ENCODE assay signal across 8 mouse cellular contexts in genomic region chr11:108030956-108031604, GRCm38 (mm10).
A peak's percentile ranks its signal among the peaks of the same experiment; 100 is the strongest.
DNase-seq lines count a peak whose midpoint lies in the region; ATAC-seq lines count a peak whose summit lies in the region.

No protein-coding gene starts in this region.

- H3K27me3 ChIP-seq in intestine, embryonic 16.5 days (replicated peaks; ENCODE audit: control insufficient read depth, insufficient read depth, low read length) = no peaks in the 10 kb centered on the region
- no peaks in the 10 kb centered on the region for H3K27me3 ChIP-seq in limb, embryonic 12.5 days
- no peaks in the 10 kb centered on the region for H3K27me3 ChIP-seq in neural tube, embryonic 15.5 days (replicated peaks)

- H3K4me3 ChIP-seq in intestine, embryonic 16.5 days (ENCODE audit: low read length) = no peak overlapping the region
- no peak overlapping the region for H3K4me3 ChIP-seq in limb, embryonic 12.5 days (replicated peaks)
- H3K4me3 ChIP-seq in neural tube, embryonic 15.5 days (replicated peaks) = no peak overlapping the region

- WGBS in intestine, embryonic 16.5 days = 53% methylated on average over 10 of the region's 10 CpGs
- WGBS in limb, embryonic 12.5 days = 57% methylated on average over 10 of the region's 10 CpGs
- 55% methylated on average over 10 of the region's 10 CpGs for WGBS in neural tube, embryonic 15.5 days

- no peaks in the 10 kb centered on the region for H3K9me3 ChIP-seq in intestine, embryonic 16.5 days (ENCODE audit: control insufficient read depth, low read length)
- H3K9me3 ChIP-seq in limb, embryonic 12.5 days = no peaks in the 10 kb centered on the region
- H3K9me3 ChIP-seq in neural tube, embryonic 15.5 days (replicated peaks) = no peaks in the 10 kb centered on the region

- ATAC-seq in intestine, embryonic 16.5 days = peak; percentile 42; the same call in 1 of the 2 replicates
- ATAC-seq in limb, embryonic 12.5 days (ENCODE audit: insufficient number of reproducible peaks, insufficient read depth, low FRiP score, low TSS enrichment, low read depth) = peak; percentile 63; the same call in 1 of the 2 replicates
- ATAC-seq in neural tube, embryonic 15.5 days (ENCODE audit: low FRiP score) = peak; percentile 57; the same call in 1 of the 2 replicates

- H3K4me1 ChIP-seq in intestine, embryonic 16.5 days (ENCODE audit: control insufficient read depth, insufficient read depth, low read length) = peaks cover 6% of the 10 kb centered on the region
- peaks cover 27% of the 10 kb centered on the region for H3K4me1 ChIP-seq in limb, embryonic 12.5 days (replicated peaks)
- 0 out of 2 replicates have a peak, but pooled peaks cover 5% of the 10 kb centered on the region for H3K4me1 ChIP-seq in neural tube, embryonic 15.5 days

- no peak overlapping the region for H3K9ac ChIP-seq in intestine, embryonic 16.5 days (ENCODE audit: low read depth, low read length)
- no peak overlapping the region for H3K9ac ChIP-seq in limb, embryonic 12.5 days (replicated peaks)
- H3K9ac ChIP-seq in neural tube, embryonic 15.5 days (replicated peaks) = no peak overlapping the region

- DNase-seq in 3T3-L1 (ENCODE audit: low read depth, low spot score) = peak; percentile 64
- DNase-seq in CD4-positive, CD25-positive, alpha-beta regulatory T cell, adult 2 months (ENCODE audit: low read depth, low spot score) = peak; percentile 50
- peak; percentile 21 for DNase-seq in cerebellum, adult 11-12 months
- DNase-seq in gastrocnemius, adult 18-20 months (ENCODE audit: low spot score) = peak; percentile 69
- DNase-seq in natural killer cell, adult 2 months (ENCODE audit: low spot score in 2 of 2) = no peak

- no peak overlapping the region for H3K4me2 ChIP-seq in intestine, embryonic 16.5 days (ENCODE audit: low read depth, low read length)
- no peak overlapping the region for H3K4me2 ChIP-seq in limb, embryonic 12.5 days
- no peak overlapping the region for H3K4me2 ChIP-seq in neural tube, embryonic 15.5 days

- no peaks in the 10 kb centered on the region for H3K36me3 ChIP-seq in intestine, embryonic 16.5 days (ENCODE audit: control insufficient read depth, insufficient read depth, low read length)
- no peaks in the 10 kb centered on the region for H3K36me3 ChIP-seq in limb, embryonic 12.5 days
- H3K36me3 ChIP-seq in neural tube, embryonic 15.5 days = no peaks in the 10 kb centered on the region

- no peak overlapping the region for H3K27ac ChIP-seq in intestine, embryonic 16.5 days (ENCODE audit: low read length)
- no peak overlapping the region for H3K27ac ChIP-seq in limb, embryonic 12.5 days
- no peak overlapping the region for H3K27ac ChIP-seq in neural tube, embryonic 15.5 days (replicated peaks)

Comparison
In these comparisons a context has a peak if more than half of its experiments do, and no peak if none do; other contexts are left out.
1. DNase-seq: peak in 3T3-L1 (single experiment), CD4-positive, CD25-positive, alpha-beta regulatory T cell, adult 2 months (single experiment), cerebellum, adult 11-12 months (single experiment) and gastrocnemius, adult 18-20 months (single experiment); none in natural killer cell, adult 2 months (0 of 2).
2. Peak in every context shown above with its lines, with median percentiles within 50 percentile points of each other: ATAC-seq.